Mouse (Mus musculus) adrenal gland, postnatal 14 days (tissue): ENCODE measurements at regions not wholly inside any gene's neighbourhood (a gene's known extent, or its start where the extent isn't known, plus 50 kb on each side); places are given as distances from the start of the nearest gene placed in this dataset.

Experiments
- DNase-seq: peaks from one replicate; pipeline ENCODE4 v3.0.0; 2021; ENCODE audit warnings: mixed read lengths

GRCm38 (mm10) chr8:103494670-103495069, 606.8 kb upstream of the Cdh5 start:
- DNase-seq, result no peak

- no peak for DNase-seq
Observed at GRCm38 (mm10) chr8:103501328-103501727, 600.1 kb upstream of the Cdh5 start.

- DNase-seq, result no peak
Observed at GRCm38 (mm10) chr8:103502991-103503767, 598.2 kb upstream of the Cdh5 start.

GRCm38 (mm10) chr8:103506334-103506733, 595.1 kb upstream of the Cdh5 start:
- no peak for DNase-seq

GRCm38 (mm10) chr8:103507068-103507467, 594.4 kb upstream of the Cdh5 start:
- DNase-seq, result no peak

GRCm38 (mm10) chr8:103520141-103520866, 581.1 kb upstream of the Cdh5 start:
- DNase-seq, result no peak

GRCm38 (mm10) chr8:103530903-103531302, 570.5 kb upstream of the Cdh5 start:
- no peak for DNase-seq

GRCm38 (mm10) chr8:103534971-103535370, 566.5 kb upstream of the Cdh5 start:
- no peak for DNase-seq

GRCm38 (mm10) chr8:103536856-103537255, 564.6 kb upstream of the Cdh5 start:
- DNase-seq, result peak; percentile 3

- DNase-seq, result no peak
Observed at GRCm38 (mm10) chr8:103541954-103542353, 559.5 kb upstream of the Cdh5 start.

GRCm38 (mm10) chr8:103551916-103552535, 549.4 kb upstream of the Cdh5 start:
- DNase-seq, result no peak

- no peak for DNase-seq
Observed at GRCm38 (mm10) chr8:103561606-103562005, 539.8 kb upstream of the Cdh5 start.

GRCm38 (mm10) chr8:103570864-103571425, 530.5 kb upstream of the Cdh5 start:
- no peak for DNase-seq

GRCm38 (mm10) chr8:103577147-103577546, 524.3 kb upstream of the Cdh5 start:
- no peak for DNase-seq

GRCm38 (mm10) chr8:103578006-103578405, 523.4 kb upstream of the Cdh5 start:
- no peak for DNase-seq

GRCm38 (mm10) chr8:103608291-103608690, 493.1 kb upstream of the Cdh5 start:
- DNase-seq, result no peak

- peak; percentile 41 for DNase-seq
Observed at GRCm38 (mm10) chr8:103623781-103624434, 477.5 kb upstream of the Cdh5 start.

GRCm38 (mm10) chr8:103625166-103625890, 476.1 kb upstream of the Cdh5 start:
- DNase-seq, result peak; percentile 16

GRCm38 (mm10) chr8:103626446-103626845, 475.0 kb upstream of the Cdh5 start:
- peak; percentile 48 for DNase-seq

GRCm38 (mm10) chr8:103632543-103632942, 468.9 kb upstream of the Cdh5 start:
- DNase-seq, result no peak

- no peak for DNase-seq
Observed at GRCm38 (mm10) chr8:103634951-103635350, 466.5 kb upstream of the Cdh5 start.

- DNase-seq, result no peak
Observed at GRCm38 (mm10) chr8:103643621-103644020, 457.8 kb upstream of the Cdh5 start.
